ENCODE assay signal across 8 mouse cellular contexts in genomic region chr15:103352856-103353255, GRCm38 (mm10). TPM values are rescaled to one million over a fixed set of nuclear protein-coding genes. Genes with fewer than 3 reads are reported as not detected.
DNase-seq lines count a peak whose midpoint lies in the region; ATAC-seq and TF ChIP-seq lines count a peak whose summit lies in the region.

No protein-coding gene starts in this region.

- H3K36me3 ChIP-seq in forebrain, embryonic 12.5 days (replicated peaks) = peaks cover 33% of the 10 kb centered on the region
- peaks cover 93% of the 10 kb centered on the region for H3K36me3 ChIP-seq in myocyte (ENCODE audit: control insufficient read depth, insufficient read depth)

- no peaks in the 10 kb centered on the region for H3K9me3 ChIP-seq in forebrain, embryonic 12.5 days

- no peak overlapping the region for H3K27ac ChIP-seq in forebrain, embryonic 12.5 days

- TF ChIP-seq POLR2A in myocyte (IDR thresholded peaks at IDR 0.05; ENCODE audit: insufficient read length, low read depth) = no peak

- H3K79me2 ChIP-seq in myocyte (ENCODE audit: control insufficient read depth, insufficient read depth) = peaks cover 12% of the 10 kb centered on the region

- no peak overlapping the region for H3ac ChIP-seq in myocyte (ENCODE audit: control insufficient read depth, insufficient read length)

- no peaks in the 10 kb centered on the region for H3K27me3 ChIP-seq in forebrain, embryonic 12.5 days
- no peaks in the 10 kb centered on the region for H3K27me3 ChIP-seq in myocyte (ENCODE audit: control insufficient read depth, insufficient read depth, insufficient read length)

- no peak overlapping the region for H3K4me2 ChIP-seq in forebrain, embryonic 12.5 days
- no peak overlapping the region for H3K4me2 ChIP-seq in myocyte (ENCODE audit: low read depth)

- ATAC-seq in frontal cortex, adult (ENCODE audit: low TSS enrichment) = peak; percentile 75
- ATAC-seq in forebrain, embryonic 12.5 days (ENCODE audit: low FRiP score) = peak; percentile 37; the same call in 1 of the 2 replicates
- ATAC-seq in inflammation-experienced regulatory T-cells, adult 6 months = no peak

- WGBS in forebrain, embryonic 12.5 days = 42% methylated on average over 4 of the region's 4 CpGs

- no peak for DNase-seq in frontal cortex, postnatal 25 days (ENCODE audit: low spot score in 2 of 2)
- DNase-seq in urinary bladder, postnatal 25 days (ENCODE audit: low spot score) = peak; percentile 46
- DNase-seq in urinary bladder, postnatal 36 days (ENCODE audit: low spot score in 2 of 2) = no peak
- peak; percentile 61 to 64 for DNase-seq in kidney, postnatal 25 days

- no peaks in the 10 kb centered on the region for H3K4me1 ChIP-seq in forebrain, embryonic 12.5 days

- H3K9ac ChIP-seq in forebrain, embryonic 12.5 days = no peak overlapping the region

- H3K4me3 ChIP-seq in forebrain, embryonic 12.5 days (replicated peaks) = no peak overlapping the region
- H3K4me3 ChIP-seq in myocyte = no peak overlapping the region

TF ChIP-seq in myocyte, 11 proteins besides CTCF, POLR2A, EP300 and RAD21:
- TF ChIP-seq POLR2AphosphoS2 (IDR thresholded peaks at IDR 0.05; ENCODE audit: insufficient read length, low read depth) (peak; percentile 33), USF1 (IDR thresholded peaks at IDR 0.05; ENCODE audit: low read depth) (no peak), TCF3 (IDR thresholded peaks at IDR 0.05; ENCODE audit: insufficient read length, low read depth) (no peak), E2F4 (IDR thresholded peaks at IDR 0.05; ENCODE audit: insufficient read depth) (no peak), MYOG (IDR thresholded peaks at IDR 0.05; ENCODE audit: control insufficient read depth in 1 of 3, insufficient read depth in 1 of 3, insufficient read length in 2 of 3, low read depth in 2 of 3) (no peak), MAX (IDR thresholded peaks at IDR 0.05; ENCODE audit: low read depth) (no peak), MYOD1 (IDR thresholded peaks at IDR 0.05; ENCODE audit: control insufficient read depth in 1 of 3, insufficient read length in 2 of 3, low read depth in 2 of 3) (no peak), REST (IDR thresholded peaks at IDR 0.05; ENCODE audit: insufficient read depth, insufficient read length) (no peak), SRF (IDR thresholded peaks at IDR 0.05; ENCODE audit: control insufficient read depth, insufficient read length, low read depth) (no peak), CEBPB (IDR thresholded peaks at IDR 0.05; ENCODE audit: insufficient read depth, poor library complexity, severe bottlenecking) (0 out of 2 replicates have a peak, but pooled peaks have one; percentile 49), TCF12 (IDR thresholded peaks at IDR 0.05; ENCODE audit: insufficient read depth, poor library complexity, severe bottlenecking) (no peak)

RNA-seq across cellular contexts. Expression of gene Zfp385a, which starts 13.0 kb away (rescaled TPM):
- polyA plus RNA-seq in forebrain, embryonic 12.5 days (2016; fragmentation: Nextera tagmentation; extraction: Ambion mirVana) = 16.1 and 16.8 TPM in 2 replicates
- polyA plus RNA-seq in myocyte (2012; fragmentation: generic; extraction: Trizol) = 35.6 TPM
- polyA plus RNA-seq in inflammation-experienced regulatory T-cells, adult 6 months (2017; shearing (Covaris generic)) = not detected

RNA-seq across cellular contexts. Expression of gene Itga5, which starts 13.7 kb away (rescaled TPM):
- polyA plus RNA-seq in forebrain, embryonic 12.5 days (2016; fragmentation: Nextera tagmentation; extraction: Ambion mirVana) = 16.8 and 17.3 TPM in 2 replicates
- polyA plus RNA-seq in myocyte (2012; fragmentation: generic; extraction: Trizol) = 162 TPM
- 1 to 10 TPM in 2 of 3 experiments, under 1 TPM in 1; 0.74 to 1.8 (median 1.5) TPM for polyA plus RNA-seq in inflammation-experienced regulatory T-cells, adult 6 months (2017; shearing (Covaris generic))

RNA-seq across cellular contexts. Expression of gene Gpr84, which starts 42.4 kb away (rescaled TPM):
- polyA plus RNA-seq in forebrain, embryonic 12.5 days (2016; fragmentation: Nextera tagmentation; extraction: Ambion mirVana) = 0.10 and 0.37 TPM in 2 replicates
- polyA plus RNA-seq in myocyte (2012; fragmentation: generic; extraction: Trizol) = 0.05 TPM
- polyA plus RNA-seq in inflammation-experienced regulatory T-cells, adult 6 months (2017; shearing (Covaris generic)) = not detected

Comparison
In these comparisons a context has a peak if more than half of its experiments do, and no peak if none do; other contexts are left out.
1. DNase-seq: peak in urinary bladder, postnatal 25 days (single experiment) and kidney, postnatal 25 days (2 of 2); none in frontal cortex, postnatal 25 days (0 of 2) and urinary bladder, postnatal 36 days (0 of 2).
2. RNA of gene Zfp385a, which starts 13.0 kb away (polyA plus RNA-seq): 35.6 TPM in myocyte (single experiment) and 16.1 to 16.8 TPM in forebrain, embryonic 12.5 days; not detected in inflammation-experienced regulatory T-cells, adult 6 months; every median in the first group is over 10 times any median in the second.